Mouse (Mus musculus) embryo, embryonic 11 days (tissue): ENCODE measurements around the gene Msi2.
A peak's percentile ranks its signal among the peaks of the same experiment; 100 is the strongest.

Source experiments
- DNase-seq: peaks from one replicate; pipeline ENCODE4 v3.0.0-alpha.2; 2015

Gene Msi2

GRCm38 (mm10) chr11:88718050-88718765 is at the start of gene Msi2:
Gene Msi2 (minus strand): TSS chr11:88718513.
- peak; percentile 97 for DNase-seq

GRCm38 (mm10) chr11:88765635-88766034 is 47.3 kb upstream of the Msi2 start:
- no peak for DNase-seq

GRCm38 (mm10) chr11:88763371-88763770 is 45.1 kb upstream of the Msi2 start:
- DNase-seq = no peak

DNA sequence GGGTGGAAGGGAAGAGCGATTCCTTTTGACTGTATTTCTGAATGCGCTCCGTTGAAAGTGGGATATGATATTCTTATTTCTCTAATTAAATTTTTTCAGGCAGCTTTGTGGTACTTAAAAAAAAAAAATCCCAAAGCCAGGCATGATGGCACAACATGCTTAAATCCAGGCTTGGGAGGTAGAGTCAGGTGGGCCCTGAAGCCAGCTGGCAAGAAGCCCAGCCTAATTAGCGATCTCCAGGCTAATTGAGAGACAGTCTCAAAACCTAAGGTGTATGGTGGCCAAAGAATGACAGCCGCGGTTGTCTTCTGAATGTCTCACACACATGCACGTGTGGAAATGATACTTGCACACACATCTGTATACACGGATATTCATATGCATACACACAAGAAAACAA is 41.2 kb upstream of the Msi2 start:
- DNase-seq = no peak

- DNase-seq = peak; percentile 40
Measured at GRCm38 (mm10) chr11:88758402-88758801, 40.1 kb upstream of the Msi2 start.

DNA sequence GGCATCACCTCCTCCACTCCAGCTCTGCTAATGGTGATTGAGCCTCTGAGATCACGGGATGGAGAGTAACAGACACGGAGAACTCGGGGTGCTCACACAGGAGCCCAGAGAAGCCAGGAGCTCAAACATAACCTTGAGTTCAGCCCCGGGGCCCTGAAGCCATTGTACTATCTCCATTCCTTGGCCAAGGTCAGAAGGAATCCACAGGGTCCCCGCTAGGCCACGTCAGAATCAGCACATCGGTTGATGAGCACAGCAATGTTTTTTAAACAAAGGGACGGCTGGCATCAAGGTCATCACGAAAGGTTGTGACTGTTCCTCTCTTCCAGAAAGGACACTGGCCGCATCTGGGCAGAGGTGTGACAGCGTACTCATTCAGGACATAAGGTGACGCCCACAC is 27.0 kb upstream of the Msi2 start:
- DNase-seq = no peak

- DNase-seq = no peak
Measured at GRCm38 (mm10) chr11:88739574-88740295, 21.4 kb upstream of the Msi2 start.

GRCm38 (mm10) chr11:88729363-88729762 is 11.1 kb upstream of the Msi2 start:
- DNase-seq = peak; percentile 55

DNA sequence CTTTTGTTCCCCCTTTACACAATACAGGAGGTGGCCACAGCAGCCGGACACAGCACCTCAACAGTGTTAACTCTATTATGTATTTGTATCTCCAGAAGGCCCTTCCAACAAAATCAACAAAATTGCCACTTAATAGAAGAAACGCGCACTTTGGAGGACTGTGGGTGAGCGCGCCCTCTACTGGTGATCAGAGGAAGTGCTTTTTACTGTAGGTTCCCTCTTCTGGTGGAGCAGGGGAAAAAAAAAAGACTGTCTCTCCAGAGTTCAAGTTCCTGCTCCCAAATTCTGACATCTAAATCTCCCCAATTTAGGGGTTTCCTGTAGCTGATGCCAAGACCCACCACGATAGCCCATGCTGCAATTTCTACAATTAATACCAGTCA is 10.2 kb upstream of the Msi2 start:
- peak; percentile 76 for DNase-seq

GRCm38 (mm10) chr11:88727768-88728507 is 9.6 kb upstream of the Msi2 start:
- peak; percentile 44 for DNase-seq

- DNase-seq = no peak
Measured at GRCm38 (mm10) chr11:88721144-88721636, 2.9 kb upstream of the Msi2 start.

GRCm38 (mm10) chr11:88720261-88721143 is 2.2 kb upstream of the Msi2 start:
- DNase-seq = no peak

DNA sequence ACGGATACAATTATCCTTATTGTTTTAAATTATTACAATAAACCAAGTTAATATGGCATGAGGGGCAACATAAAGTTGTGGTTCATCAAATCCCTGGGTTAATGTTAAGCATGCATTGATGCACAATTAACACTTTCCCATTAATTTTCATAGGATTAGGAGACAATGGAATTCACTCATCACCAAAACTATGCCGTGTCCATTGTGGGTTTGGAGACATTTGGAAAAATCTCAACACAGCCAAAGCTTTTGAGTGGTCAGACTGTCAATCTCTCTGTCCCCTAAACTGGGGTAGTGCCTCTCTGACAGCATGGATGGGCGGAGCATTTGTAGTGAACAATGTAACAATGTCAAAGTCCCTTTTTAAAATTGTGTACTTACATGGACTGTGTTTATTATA is 1.3 kb upstream of the Msi2 start:
- DNase-seq = no peak

- DNase-seq = peak; percentile 67
Measured at GRCm38 (mm10) chr11:88718766-88719595, 668 bp upstream of the Msi2 start.

DNA sequence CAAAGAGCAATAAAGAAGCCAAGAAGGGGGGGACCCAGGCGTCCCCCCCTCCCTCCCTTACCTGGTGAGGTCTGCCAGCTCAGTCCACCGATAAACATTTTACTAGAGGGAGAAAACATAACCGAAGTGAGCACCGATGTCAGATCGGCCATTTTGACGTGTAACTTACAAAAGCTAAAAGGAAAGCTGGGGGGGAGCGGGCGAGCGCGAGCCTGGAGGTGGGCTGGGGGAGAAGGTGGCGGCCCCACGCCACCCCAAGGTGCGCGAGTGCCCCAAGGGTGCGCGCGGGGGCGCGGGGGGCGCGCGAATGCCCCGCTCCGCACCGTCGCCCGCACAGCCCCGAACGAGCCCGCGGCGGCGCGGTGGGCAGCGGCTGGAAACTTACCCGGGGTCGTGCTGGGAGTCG is 666 bp downstream of the Msi2 start:
- peak; percentile 66 for DNase-seq

GRCm38 (mm10) chr11:88717016-88717643 is 1.2 kb downstream of the Msi2 start:
- peak; percentile 43 for DNase-seq

DNA sequence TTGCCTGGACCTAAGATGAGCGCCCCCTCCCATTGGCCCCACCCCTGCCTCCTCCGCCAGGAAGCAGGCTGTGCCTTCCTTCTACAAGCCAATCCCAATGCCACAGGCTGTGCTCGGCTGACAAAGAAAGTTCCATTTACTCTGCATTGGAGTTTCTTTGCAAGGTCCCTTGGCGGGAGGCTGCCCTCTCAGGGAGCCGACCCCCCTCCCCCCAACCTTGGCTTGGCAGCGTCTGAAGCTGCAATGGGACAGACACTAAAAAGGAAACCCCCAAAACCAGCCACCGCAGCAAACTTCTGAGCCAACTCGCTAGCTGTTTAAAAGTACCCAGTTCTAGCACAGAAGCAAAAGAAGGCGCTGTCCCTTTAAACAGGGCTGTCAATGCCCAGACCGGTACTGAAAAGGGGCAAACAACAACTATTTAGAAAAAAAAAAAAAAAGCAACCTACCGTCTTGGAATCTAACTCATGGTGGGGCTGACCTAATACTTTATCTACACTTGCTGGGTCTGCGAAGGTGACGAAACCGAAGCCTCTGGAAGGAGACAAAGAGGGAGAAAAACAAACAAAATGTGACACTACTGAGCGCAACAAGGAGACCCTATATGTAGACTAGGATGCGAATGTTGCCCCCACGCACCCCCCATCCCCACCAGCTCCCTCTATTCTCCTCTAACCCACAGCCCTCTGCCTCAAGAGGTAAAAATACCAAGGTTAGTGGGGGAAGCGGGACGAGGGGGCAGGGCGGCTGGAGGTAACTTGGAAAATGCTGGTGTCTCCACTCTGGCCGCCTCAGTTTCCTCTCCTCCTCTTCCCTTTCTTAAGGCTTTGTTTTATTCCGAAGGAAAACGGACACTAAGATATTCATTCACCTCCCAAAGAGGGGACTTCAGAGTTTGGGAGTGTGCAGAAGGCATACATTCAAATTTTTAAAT is 2.0 kb downstream of the Msi2 start:
- DNase-seq = peak; percentile 71

- no peak for DNase-seq
Measured at GRCm38 (mm10) chr11:88715299-88715698, 3.0 kb downstream of the Msi2 start.

- DNase-seq = no peak
Measured at GRCm38 (mm10) chr11:88714127-88714526, 4.2 kb downstream of the Msi2 start.

DNA sequence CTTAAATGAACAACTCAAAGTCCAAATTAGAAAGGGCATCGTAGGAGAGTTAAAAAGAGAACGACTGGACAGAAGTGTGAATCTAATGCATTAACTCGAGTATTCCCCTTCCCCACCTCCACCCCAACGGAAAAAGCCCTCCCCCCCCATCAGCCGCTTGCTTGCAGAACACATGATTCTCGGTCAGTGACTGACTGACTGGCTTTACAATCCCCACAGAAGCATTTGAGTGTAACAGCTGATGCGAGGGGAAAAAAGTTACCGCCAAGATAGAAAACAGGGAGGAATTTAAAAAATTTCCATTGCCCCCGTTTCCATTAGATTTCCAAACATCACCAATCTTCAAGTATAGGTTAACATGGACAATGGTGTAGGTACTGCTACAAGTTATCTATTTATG is 4.8 kb downstream of the Msi2 start:
- no peak for DNase-seq
